Mouse (Mus musculus) spleen, adult 12 weeks (tissue): ENCODE results near the gene Zbtb8b.
A peak's percentile ranks its signal among the peaks of the same experiment; 100 is the strongest.
"Not testable (repeated sequence)": the region's sequence is repeated elsewhere in the genome, so short reads cannot be mapped to it uniquely, and the experiment has no call there.

Source experiments
- DNase-seq: peaks from one replicate; pipeline ENCODE4 v3.0.0; 2022; ENCODE audit warnings: low spot score

The Zbtb8b gene

GRCm38 (mm10) chr4:129440340-129441063, at the start of gene Zbtb8b:
Gene Zbtb8b (minus strand): TSS chr4:129440853.
- no peak for DNase-seq

- DNase-seq, result no peak
Measured at GRCm38 (mm10) chr4:129481090-129481489, 40.4 kb upstream of the Zbtb8b start.

GRCm38 (mm10) chr4:129479863-129480262, 39.2 kb upstream of the Zbtb8b start:
- no peak for DNase-seq

- no peak for DNase-seq
Measured at GRCm38 (mm10) chr4:129476047-129476446, 35.4 kb upstream of the Zbtb8b start.

- DNase-seq, result peak; percentile 53
Measured at GRCm38 (mm10) chr4:129464286-129464815, 23.7 kb upstream of the Zbtb8b start.

GRCm38 (mm10) chr4:129463097-129464059, 22.7 kb upstream of the Zbtb8b start:
- peak; percentile 66 for DNase-seq

- DNase-seq, result peak; percentile 28
Measured at GRCm38 (mm10) chr4:129462118-129462517, 21.5 kb upstream of the Zbtb8b start.

GRCm38 (mm10) chr4:129461183-129461960, 20.7 kb upstream of the Zbtb8b start, which contains the start of gene Bsdc1:
Gene Bsdc1 (plus strand): TSS chr4:129461581.
- DNase-seq, result peak; percentile 99

- no peak for DNase-seq
Measured at GRCm38 (mm10) chr4:129460827-129461182, 20.2 kb upstream of the Zbtb8b start.

- DNase-seq, result no peak
Measured at GRCm38 (mm10) chr4:129459726-129460125, 19.1 kb upstream of the Zbtb8b start.

- not testable (repeated sequence) for DNase-seq
Measured at GRCm38 (mm10) chr4:129457311-129457710, 16.7 kb upstream of the Zbtb8b start.

- DNase-seq, result no peak
Measured at GRCm38 (mm10) chr4:129456126-129456525, 15.5 kb upstream of the Zbtb8b start.

- peak; percentile 43 for DNase-seq
Measured at GRCm38 (mm10) chr4:129455265-129455664, 14.6 kb upstream of the Zbtb8b start.

GRCm38 (mm10) chr4:129451471-129452169, 11.0 kb upstream of the Zbtb8b start:
- DNase-seq, result no peak

- no peak for DNase-seq
Measured at GRCm38 (mm10) chr4:129450851-129451250, 10.2 kb upstream of the Zbtb8b start.

- DNase-seq, result no peak
Measured at GRCm38 (mm10) chr4:129448713-129449112, 8.1 kb upstream of the Zbtb8b start.

- no peak for DNase-seq
Measured at GRCm38 (mm10) chr4:129447778-129448563, 7.3 kb upstream of the Zbtb8b start.

- DNase-seq, result no peak
Measured at GRCm38 (mm10) chr4:129447360-129447759, 6.7 kb upstream of the Zbtb8b start.

- no peak for DNase-seq
Measured at GRCm38 (mm10) chr4:129441145-129441544, 492 bp upstream of the Zbtb8b start.

GRCm38 (mm10) chr4:129418321-129418720, 22.3 kb downstream of the Zbtb8b start:
- no peak for DNase-seq
